Mouse (Mus musculus) liver, adult 2 months (tissue): ENCODE data around the gene Ola1.

Experiments used
- CTCF ChIP-seq: fragments of 200-500 bp; IDR thresholded peaks from 2 replicates; pipeline ENCODE4 v1.5.1; 2011; ENCODE audit warnings: low read depth, low read length, control low read depth
- POLR2A ChIP-seq: fragments of 200-500 bp; IDR thresholded peaks from 2 replicates; pipeline ENCODE4 v1.6.1; 2011; ENCODE audit warnings: low read length, control low read depth; ENCODE audit not compliant: insufficient read depth; ENCODE audit errors: extremely low read depth

- TF ChIP-seq POLR2A (no peak), CTCF (no peak)
Observed at GRCm38 (mm10) chr2:73053791-73054490, 164.8 kb downstream of the Ola1 start.
